Mouse (Mus musculus) hindbrain, embryonic 10.5 days (tissue): ENCODE results near the gene Fam192a. TPM values are rescaled to one million over a fixed set of nuclear protein-coding genes. Genes with fewer than 3 reads are reported as not detected.

Source experiments
- DNase-seq: peaks from one replicate; pipeline ENCODE4 v3.0.0-alpha.2; 2017; ENCODE audit warnings: low spot score
- H3K27ac ChIP-seq: fragments of 300-500 bp; sonication (generic); 2 replicates; pipeline ENCODE4 v1.5.1; 2016; ENCODE audit warnings: mild to moderate bottlenecking, moderate library complexity
- H3K27me3 ChIP-seq: fragments of 300-500 bp; sonication (generic); 2 replicates; pipeline ENCODE4 v1.6.1; 2016; ENCODE audit warnings: mild to moderate bottlenecking; ENCODE audit not compliant: poor library complexity, insufficient read depth, severe bottlenecking
- H3K36me3 ChIP-seq: fragments of 300-500 bp; sonication (generic); 2 replicates; pipeline ENCODE4 v1.6.1; 2016; ENCODE audit warnings: mild to moderate bottlenecking, moderate library complexity
- H3K4me1 ChIP-seq: fragments of 300-500 bp; sonication (generic); replicated peaks from 2 replicates; pipeline ENCODE4 v1.6.1; 2016; ENCODE audit warnings: mild to moderate bottlenecking
- H3K4me3 ChIP-seq: fragments of 300-500 bp; sonication (generic); 2 replicates; pipeline ENCODE4 v1.5.1; 2016; ENCODE audit warnings: mild to moderate bottlenecking, moderate library complexity
- H3K9me3 ChIP-seq: fragments of 300-500 bp; sonication (generic); 2 replicates; pipeline ENCODE4 v1.6.1; 2016; ENCODE audit warnings: mild to moderate bottlenecking, moderate library complexity
- WGBS: fragments of 180-500 bp; shearing (Covaris S2); methylation state at CpG from one replicate; pipeline ENCODE4 v1.1.7; 2016; 5-methylcytosine and 5-hydroxymethylcytosine counted together
- polyA plus RNA-seq: library from polyadenylated mRNA; unstranded; fragments of >200 nt; fragmentation: Nextera tagmentation; extraction: Ambion mirVana; gene quantifications from 2 replicates; pipeline ENCODE4 v1.2.1, GENCODE M21; 2016

Gene Fam192a
- polyA plus RNA-seq, 1 experiment from 2014 or later, result 86.2 TPM

DNA sequence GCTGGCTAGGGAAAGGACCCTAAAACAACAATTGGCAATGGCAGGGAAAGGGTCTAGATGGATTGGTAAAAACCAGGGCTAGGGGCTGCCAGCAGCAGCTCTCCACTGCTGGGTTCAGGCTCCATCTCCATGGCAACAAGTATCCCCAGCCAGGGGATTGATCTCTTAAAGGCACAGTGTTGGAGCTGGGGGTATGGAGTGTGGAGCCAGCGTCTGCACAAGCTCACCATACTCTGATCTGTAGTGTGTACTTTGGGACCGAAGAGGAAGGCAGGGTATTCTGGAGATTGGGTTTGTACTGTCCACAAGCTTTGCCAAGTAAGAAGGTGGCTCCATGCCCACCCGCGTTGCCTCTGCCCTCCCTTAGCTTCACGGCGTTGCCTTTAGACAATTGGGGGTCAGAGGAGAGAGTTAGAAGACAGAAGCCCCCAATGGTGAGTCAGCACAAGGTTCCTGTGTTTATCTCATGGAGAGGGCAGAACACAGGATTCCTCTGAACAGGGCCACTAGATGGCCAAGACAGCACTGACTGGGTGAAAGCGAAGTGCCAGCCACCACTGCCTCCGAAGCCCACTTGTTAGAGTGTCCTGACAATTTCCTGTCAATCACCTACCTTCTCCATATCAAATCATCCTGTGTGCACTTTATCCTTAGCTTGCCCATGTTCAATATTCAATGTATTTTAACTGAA is 34.5 kb downstream of the Fam192a start:
- WGBS, result 56% methylated on average over 8 of the region's 8 CpGs
- Histone ChIP-seq H3K9me3 (no peaks in the 10 kb centered on the region), H3K4me1 (peaks cover 36% of the 10 kb centered on the region), H3K36me3 (peaks cover 8% of the 10 kb centered on the region; the same call in 1 of the 2 replicates), H3K27me3 (peaks cover 26% of the 10 kb centered on the region), H3K4me3 (peak overlapping the region; percentile 28), H3K27ac (peak overlapping the region; percentile 75)
- peak; percentile 39 for DNase-seq

DNA sequence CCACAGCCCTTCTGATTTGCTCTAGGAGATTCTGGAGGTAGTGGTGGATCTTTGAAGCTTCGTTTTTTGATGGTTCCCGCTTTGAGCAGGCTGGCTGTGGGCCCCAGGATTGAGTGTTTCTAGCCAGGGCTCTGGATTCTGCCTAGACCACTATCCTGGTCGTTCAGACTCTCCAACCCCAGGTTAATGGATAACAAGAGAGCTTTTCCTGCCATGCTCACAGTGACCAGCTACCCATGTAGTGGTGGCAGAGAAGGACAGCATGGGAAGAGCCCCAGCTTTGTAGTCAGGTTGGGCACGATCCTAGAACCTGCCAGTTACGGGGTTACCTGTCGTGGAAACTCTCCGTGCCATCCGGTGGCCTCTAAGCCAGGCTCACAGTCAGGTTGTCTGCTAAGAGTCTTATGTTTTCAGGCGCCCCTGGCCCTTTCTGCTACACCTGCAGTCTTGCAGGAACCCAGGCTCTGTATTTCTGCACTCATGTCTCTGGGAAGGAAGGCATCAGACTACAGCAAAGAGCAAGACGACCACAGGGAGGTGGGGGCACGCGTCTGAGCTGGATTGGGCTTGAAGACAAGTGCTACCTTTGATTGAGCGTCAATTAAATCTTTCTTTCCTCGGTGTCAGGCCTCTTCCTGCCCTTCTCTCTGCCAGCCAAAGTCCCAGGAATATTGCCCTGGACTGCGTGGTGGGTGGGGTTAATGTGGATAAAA is 35.2 kb downstream of the Fam192a start:
- H3K9me3 ChIP-seq, result no peaks in the 10 kb centered on the region
- peaks cover 29% of the 10 kb centered on the region for H3K27me3 ChIP-seq
- DNase-seq, result no peak
- peak overlapping the region; percentile 28; the same call in 1 of the 2 replicates for H3K4me3 ChIP-seq
- peaks cover 42% of the 10 kb centered on the region for H3K4me1 ChIP-seq
- peak overlapping the region; percentile 75 for H3K27ac ChIP-seq
- 61% methylated on average over 15 of the region's 15 CpGs for WGBS
- peaks cover 1% of the 10 kb centered on the region; the same call in 1 of the 2 replicates for H3K36me3 ChIP-seq

DNA sequence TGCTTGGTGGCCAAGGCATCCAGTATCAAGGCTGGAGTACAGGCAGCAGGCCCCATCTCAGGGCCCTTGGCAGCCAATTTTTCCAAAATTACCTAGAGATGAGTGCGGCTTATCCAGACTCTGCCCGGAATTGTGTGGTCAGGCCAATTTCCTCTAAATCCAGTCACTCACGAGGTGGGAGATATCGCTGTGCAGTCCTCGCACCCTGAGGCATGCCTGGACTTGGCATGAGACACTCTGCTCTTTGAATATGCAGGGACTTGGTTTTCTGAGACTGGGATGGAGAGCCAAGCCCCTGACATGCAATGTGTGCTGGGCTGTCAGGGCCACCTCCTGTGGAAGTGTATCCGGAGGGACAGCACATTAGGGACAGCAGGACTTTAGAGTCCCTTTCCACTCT is 35.8 kb downstream of the Fam192a start:
- no peak for DNase-seq
- no peak overlapping the region for H3K4me3 ChIP-seq
- H3K4me1 ChIP-seq, result peaks cover 48% of the 10 kb centered on the region
- no peaks in the 10 kb centered on the region for H3K36me3 ChIP-seq
- peaks cover 29% of the 10 kb centered on the region for H3K27me3 ChIP-seq
- H3K27ac ChIP-seq, result peak overlapping the region; percentile 75; the same call in 1 of the 2 replicates
- H3K9me3 ChIP-seq, result no peaks in the 10 kb centered on the region
- 81% methylated on average over 6 of the region's 6 CpGs for WGBS

DNA sequence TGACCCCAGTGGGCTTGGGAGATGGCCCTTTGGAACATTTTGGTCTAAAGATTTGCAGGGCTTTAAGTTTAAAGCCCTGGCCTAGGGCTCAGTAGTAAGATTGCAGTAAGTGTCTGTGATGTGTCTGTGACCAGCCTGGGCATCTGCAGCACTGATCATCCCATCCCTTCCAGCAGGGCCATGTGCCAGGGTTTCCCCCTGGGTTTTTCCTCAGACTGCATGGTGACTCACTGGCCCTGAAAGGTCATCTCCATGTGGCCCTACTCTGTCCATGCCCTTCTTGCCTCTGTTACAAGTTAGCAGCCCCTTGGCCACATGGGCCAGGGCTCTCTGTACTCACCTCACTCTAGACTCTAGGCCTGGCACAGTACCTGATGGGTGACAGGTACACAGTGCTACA is 37.4 kb downstream of the Fam192a start:
- Histone ChIP-seq H3K27ac (no peak overlapping the region), H3K9me3 (no peaks in the 10 kb centered on the region), H3K36me3 (no peaks in the 10 kb centered on the region), H3K4me1 (peaks cover 46% of the 10 kb centered on the region), H3K4me3 (no peak overlapping the region), H3K27me3 (peaks cover 29% of the 10 kb centered on the region)
- no peak for DNase-seq

DNA sequence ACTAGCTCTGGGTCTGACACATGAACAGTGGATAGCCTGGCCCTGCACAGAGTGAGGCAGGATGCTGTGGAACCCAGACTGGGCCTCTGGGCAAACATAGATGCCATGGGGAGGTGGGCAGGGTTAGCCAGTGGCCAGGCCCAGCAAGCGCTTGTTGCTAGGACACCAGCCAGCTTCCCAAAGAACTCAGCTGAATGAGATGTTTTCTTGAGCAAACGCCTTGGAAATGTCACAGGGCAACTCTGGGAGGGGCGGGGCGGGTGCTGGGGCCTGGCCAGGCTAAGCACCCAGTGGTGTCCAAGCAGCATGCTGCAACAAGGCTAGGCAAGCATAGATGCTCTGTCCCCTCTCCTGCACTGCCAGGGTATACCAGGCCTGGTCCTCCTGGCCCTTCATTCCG is 40.5 kb downstream of the Fam192a start:
- WGBS, result 24% methylated on average over 5 of the region's 5 CpGs
- Histone ChIP-seq H3K36me3 (no peaks in the 10 kb centered on the region), H3K4me1 (peaks cover 36% of the 10 kb centered on the region), H3K9me3 (no peaks in the 10 kb centered on the region), H3K27me3 (peaks cover 32% of the 10 kb centered on the region), H3K4me3 (0 out of 2 replicates have a peak overlapping the region, but pooled peaks have one; percentile 5), H3K27ac (no peak overlapping the region)
- DNase-seq, result peak; percentile 56

DNA sequence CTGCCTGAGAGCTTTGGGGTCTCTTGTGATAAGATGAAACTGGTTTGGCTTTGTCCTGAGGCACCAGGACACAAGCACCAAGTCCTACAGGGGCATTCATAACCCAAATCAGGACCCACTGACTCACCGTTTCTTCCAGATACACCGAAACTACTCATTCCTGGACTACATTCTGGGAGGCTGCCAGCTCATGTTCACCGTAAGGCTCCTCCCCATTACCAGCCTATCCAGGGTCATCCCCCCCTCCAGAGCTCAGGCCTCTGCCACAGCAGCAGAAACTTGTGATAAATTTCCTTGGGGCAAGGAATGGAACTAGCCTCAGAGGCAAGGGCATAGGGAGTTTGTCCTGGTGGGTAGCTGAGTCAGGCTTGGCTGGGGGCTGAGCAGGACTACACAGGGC is 44.5 kb downstream of the Fam192a start:
- Histone ChIP-seq H3K9me3 (no peaks in the 10 kb centered on the region), H3K4me1 (peaks cover 38% of the 10 kb centered on the region), H3K4me3 (no peak overlapping the region), H3K27ac (no peak overlapping the region), H3K36me3 (no peaks in the 10 kb centered on the region), H3K27me3 (peaks cover 38% of the 10 kb centered on the region)
- WGBS, result 87% methylated on average over 3 of the region's 3 CpGs
- DNase-seq, result no peak

DNA sequence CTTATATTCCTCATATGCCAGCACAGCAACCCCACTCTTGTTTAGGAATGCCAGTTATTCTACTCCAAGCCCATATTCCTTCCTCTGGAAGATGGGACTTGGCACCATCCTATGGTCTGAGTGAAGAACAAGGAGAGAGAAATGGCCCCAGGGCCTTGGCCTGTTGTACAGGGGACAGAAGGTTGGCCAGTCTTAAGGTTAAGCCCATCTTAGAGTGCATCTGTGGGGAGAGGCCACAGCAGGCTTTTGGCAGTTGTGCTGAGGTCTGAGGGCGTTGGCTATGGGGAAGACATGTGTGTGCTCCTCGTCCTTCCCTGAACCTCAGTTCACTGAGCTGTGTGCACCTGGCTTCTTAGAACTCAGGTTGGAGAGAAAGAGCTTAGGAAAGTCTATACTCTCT is 49.1 kb downstream of the Fam192a start:
- Histone ChIP-seq H3K27me3 (peaks cover 33% of the 10 kb centered on the region), H3K4me1 (peaks cover 55% of the 10 kb centered on the region), H3K9me3 (no peaks in the 10 kb centered on the region), H3K27ac (peak overlapping the region; percentile 87), H3K36me3 (no peaks in the 10 kb centered on the region), H3K4me3 (no peak overlapping the region)
- DNase-seq, result no peak
- WGBS, result 84% methylated on average over 2 of the region's 2 CpGs

DNA sequence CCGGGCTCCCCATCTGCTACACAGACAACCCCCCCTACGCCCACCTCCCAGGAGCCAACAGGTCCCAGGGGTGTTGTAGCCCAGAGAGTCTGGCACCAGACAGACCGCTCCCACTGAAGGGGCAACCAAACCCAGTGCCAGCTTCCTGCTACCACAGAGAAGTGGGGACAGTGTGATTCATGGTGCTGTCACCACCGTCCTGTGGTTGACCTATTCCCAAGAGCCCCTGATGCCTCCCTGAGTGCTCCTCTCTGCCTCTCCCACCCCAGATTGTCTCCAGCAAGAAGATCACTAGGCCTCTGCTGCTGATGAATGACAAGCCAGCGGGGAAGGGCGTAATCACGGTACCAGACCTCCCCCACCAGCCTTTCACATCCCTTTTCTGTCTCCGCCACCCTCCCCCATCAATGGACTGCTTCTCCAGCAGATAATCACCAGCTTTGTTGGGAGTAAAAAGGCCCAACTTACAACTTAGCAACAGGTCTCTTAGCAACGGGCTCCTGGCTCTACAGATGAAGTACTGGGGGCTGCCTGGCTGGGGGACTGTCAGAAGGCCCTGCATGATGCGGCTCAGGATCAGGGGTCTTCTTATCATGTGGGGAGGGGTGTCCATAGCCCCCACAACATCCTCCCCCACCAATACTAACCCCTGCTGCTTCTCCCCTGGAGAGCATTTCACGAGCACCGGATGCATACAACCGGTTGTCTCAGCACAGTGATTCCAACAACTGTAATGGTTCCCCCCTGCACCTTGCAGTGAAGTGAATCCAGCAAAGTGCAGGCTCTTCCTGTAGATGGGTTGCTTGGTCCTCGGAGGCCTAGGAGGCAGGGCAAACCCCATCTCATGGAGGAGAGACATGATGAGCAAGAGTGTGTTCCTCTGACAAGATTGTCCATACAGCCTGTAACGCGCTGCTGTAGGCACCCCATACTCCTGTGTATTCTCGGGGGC is 50.0 kb downstream of the Fam192a start:
- Histone ChIP-seq H3K27ac (peak overlapping the region; percentile 87), H3K27me3 (peaks cover 33% of the 10 kb centered on the region), H3K4me1 (peaks cover 47% of the 10 kb centered on the region), H3K9me3 (no peaks in the 10 kb centered on the region), H3K36me3 (no peaks in the 10 kb centered on the region), H3K4me3 (peak overlapping the region; percentile 18; the same call in 1 of the 2 replicates)
- DNase-seq, result peak; percentile 87
- 35% methylated on average over 17 of the region's 17 CpGs for WGBS

DNA sequence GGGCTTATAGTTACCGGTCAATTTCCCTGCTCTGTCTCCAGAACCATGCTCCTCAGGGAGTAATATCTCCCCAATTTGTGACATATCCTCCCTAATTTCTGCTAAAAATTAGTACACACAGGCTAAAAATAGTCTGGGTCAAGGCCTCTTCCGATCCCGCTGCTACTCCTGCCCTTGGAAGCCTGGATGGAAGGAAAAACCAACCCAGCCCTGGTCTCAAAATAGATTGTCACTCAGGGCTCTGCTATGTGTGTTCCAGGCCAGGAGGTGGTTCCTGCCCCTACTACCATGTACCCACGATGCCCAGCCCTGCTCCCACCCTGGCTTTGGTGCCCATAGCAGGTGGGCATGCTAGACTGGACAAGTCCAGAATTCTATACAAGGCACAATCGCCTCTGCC is 51.8 kb downstream of the Fam192a start:
- no peak for DNase-seq
- Histone ChIP-seq H3K4me3 (no peak overlapping the region), H3K36me3 (no peaks in the 10 kb centered on the region), H3K4me1 (peaks cover 50% of the 10 kb centered on the region), H3K9me3 (no peaks in the 10 kb centered on the region), H3K27me3 (peaks cover 21% of the 10 kb centered on the region), H3K27ac (0 out of 2 replicates have a peak overlapping the region, but pooled peaks have one; percentile 45)
- WGBS, result 82% methylated on average over 5 of the region's 5 CpGs

DNA sequence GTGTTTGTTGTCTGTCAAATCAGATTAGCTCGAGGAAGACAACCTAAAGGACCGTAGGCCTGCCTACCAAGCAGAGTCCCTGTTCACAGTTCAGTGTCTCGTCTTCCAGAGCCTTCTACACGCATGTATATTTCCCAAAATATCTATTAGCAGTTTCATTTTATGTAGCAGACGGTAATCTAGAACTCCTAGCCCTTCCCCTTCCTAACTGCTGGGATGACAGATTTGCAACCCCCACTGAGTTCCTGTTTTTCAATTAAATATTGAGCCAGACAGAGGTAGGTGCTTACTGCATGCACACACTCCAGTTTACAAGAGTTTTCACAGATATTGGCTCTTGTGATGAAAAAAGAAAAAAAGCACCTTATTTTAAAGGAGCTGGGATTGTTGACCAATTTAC is 52.3 kb downstream of the Fam192a start:
- H3K27ac ChIP-seq, result 0 out of 2 replicates have a peak overlapping the region, but pooled peaks have one; percentile 45
- 58% methylated on average over 5 of the region's 5 CpGs for WGBS
- DNase-seq, result no peak
- H3K9me3 ChIP-seq, result no peaks in the 10 kb centered on the region
- H3K4me1 ChIP-seq, result peaks cover 50% of the 10 kb centered on the region
- H3K36me3 ChIP-seq, result no peaks in the 10 kb centered on the region
- no peak overlapping the region for H3K4me3 ChIP-seq
- peaks cover 15% of the 10 kb centered on the region for H3K27me3 ChIP-seq

DNA sequence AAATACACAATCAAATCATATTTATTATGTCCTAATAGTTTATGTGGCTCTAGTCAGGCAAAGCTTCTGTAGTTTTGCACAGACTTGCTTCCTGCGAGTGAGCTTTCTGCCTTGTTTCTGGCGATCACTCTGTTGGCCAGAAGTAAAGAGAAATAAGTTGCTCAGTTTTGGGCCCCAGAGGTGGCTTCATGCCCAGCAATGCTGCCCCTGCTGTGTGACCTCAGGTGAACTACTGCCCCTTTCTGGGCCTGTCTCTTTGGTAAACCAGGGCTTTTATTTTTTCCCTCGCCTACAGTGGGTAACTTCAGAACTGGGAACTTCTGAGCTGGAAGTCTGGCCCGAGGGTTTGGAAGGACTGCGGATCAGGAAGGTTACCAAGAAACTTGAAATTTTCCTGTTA is 52.8 kb downstream of the Fam192a start:
- H3K27ac ChIP-seq, result no peak overlapping the region
- H3K27me3 ChIP-seq, result peaks cover 11% of the 10 kb centered on the region
- 72% methylated on average over 5 of the region's 5 CpGs for WGBS
- peaks cover 50% of the 10 kb centered on the region for H3K4me1 ChIP-seq
- no peak overlapping the region for H3K4me3 ChIP-seq
- no peaks in the 10 kb centered on the region for H3K9me3 ChIP-seq
- DNase-seq, result no peak
- no peaks in the 10 kb centered on the region for H3K36me3 ChIP-seq

DNA sequence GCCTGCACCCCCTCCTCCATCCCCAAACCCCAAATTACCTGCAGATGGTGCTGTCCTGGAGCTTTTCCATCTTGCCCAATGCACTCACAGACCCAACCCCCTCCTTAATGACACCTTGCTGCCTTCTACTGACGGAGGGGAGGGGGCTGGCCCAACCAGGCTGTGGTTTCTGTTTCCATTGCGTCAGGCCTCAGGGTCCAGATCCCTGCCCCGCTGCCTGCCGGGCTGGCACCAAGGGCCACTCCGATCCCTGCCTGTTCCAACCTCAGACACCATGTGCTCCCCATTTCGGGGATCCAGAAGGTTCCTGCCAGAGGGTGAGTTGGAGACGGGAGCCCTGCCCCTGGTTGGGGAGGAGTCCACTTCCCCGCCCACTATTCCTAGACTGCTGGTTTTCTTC is 57.8 kb downstream of the Fam192a start:
- Histone ChIP-seq H3K4me3 (no peak overlapping the region), H3K27ac (no peak overlapping the region), H3K9me3 (no peaks in the 10 kb centered on the region), H3K4me1 (peaks cover 19% of the 10 kb centered on the region), H3K27me3 (no peaks in the 10 kb centered on the region), H3K36me3 (no peaks in the 10 kb centered on the region)
- DNase-seq, result no peak
- WGBS, result 68% methylated on average over 8 of the region's 8 CpGs
